ENCODE assay signal across 13 mouse cellular contexts in the genomic region with DNA sequence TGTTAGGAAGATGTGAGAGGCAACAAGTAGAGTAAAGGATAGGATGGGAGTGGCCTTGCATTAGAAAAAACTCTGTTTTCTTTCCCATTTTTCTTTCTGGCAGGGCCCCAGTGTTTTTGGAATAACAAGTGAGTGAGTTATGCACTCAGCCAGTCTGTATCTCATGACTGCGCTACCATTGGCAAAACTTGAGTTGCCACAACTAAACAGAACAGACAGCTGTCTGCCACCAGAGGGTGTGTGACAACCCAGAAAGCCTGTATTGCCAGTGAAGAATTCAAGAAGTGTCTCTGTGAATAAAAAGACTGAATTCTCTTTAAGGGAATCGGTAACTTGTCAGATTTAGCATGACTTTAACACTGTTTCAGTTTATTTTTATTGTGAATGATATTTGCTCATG. TPM values are rescaled to one million over a fixed set of nuclear protein-coding genes. Genes with fewer than 3 reads are reported as not detected.
A peak's percentile ranks its signal among the peaks of the same experiment; 100 is the strongest.
DNase-seq lines count a peak whose midpoint lies in the region; ATAC-seq and TF ChIP-seq lines count a peak whose summit lies in the region.
"Had no signal": no experiment of that assay in that cellular context is flagged by ENCODE, and none has a peak within 500 bp of the region (broad histone marks: within the 10 kb centered on the region; RNA-seq: fewer than 3 reads in every experiment).

No protein-coding gene starts in this region.

- TF ChIP-seq CTCF in kidney, adult 2 months (conservative IDR thresholded peaks at IDR 0.05; ENCODE audit: insufficient read depth, insufficient read length, low read depth, low read length), result peak; percentile 52
- TF ChIP-seq CTCF in thymus, adult 2 months (IDR thresholded peaks at IDR 0.05; ENCODE audit: borderline replicate concordance, control insufficient read depth, extremely low read depth, insufficient read depth, low read length, poor library complexity), result no peak

- no peaks in the 10 kb centered on the region for H3K9me3 ChIP-seq in kidney, embryonic 14.5 days (ENCODE audit: control insufficient read depth, low read length)
- H3K9me3 ChIP-seq: neural tube, embryonic 15.5 days had no signal

- H3K27me3 ChIP-seq in kidney, adult 2 months (replicated peaks; ENCODE audit: control insufficient read depth, insufficient read depth, low read length), result no peaks in the 10 kb centered on the region
- 0 out of 2 replicates have a peak, but pooled peaks cover 3% of the 10 kb centered on the region for H3K27me3 ChIP-seq in kidney, embryonic 14.5 days (ENCODE audit: control insufficient read depth, insufficient read depth, low read length)
- H3K27me3 ChIP-seq in thymus, adult 2 months (ENCODE audit: control insufficient read depth, insufficient read depth, low read length), result no peaks in the 10 kb centered on the region

- no peak overlapping the region; the same call in 1 of the 2 replicates for H3K9ac ChIP-seq in kidney, embryonic 14.5 days (ENCODE audit: low read depth, low read length)
- H3K9ac ChIP-seq: neural tube, embryonic 15.5 days had no signal

- WGBS in kidney, adult 2 months, result 55% methylated on average over 2 of the region's 2 CpGs
- WGBS in kidney, embryonic 14.5 days, result 81% methylated on average over 2 of the region's 2 CpGs
- 69% methylated on average over 2 of the region's 2 CpGs for WGBS in thymus, adult 2 months

- peak; percentile 51 for DNase-seq in kidney, adult 2 months
- peak; percentile 38 for DNase-seq in thymus, postnatal 14 days
- no peak for DNase-seq in thymus, adult 2 months
- peak; percentile 57 to 60 for DNase-seq in cerebellum, postnatal 14 days
- DNase-seq in thymus, postnatal 4 days, result peak; percentile 50
- no peak for DNase-seq in c-Kit-positive CD71-positive TER-119-positive erythroid progenitor cells, embryonic 14.5 days (ENCODE audit: low spot score)

- no peak overlapping the region for H3K4me3 ChIP-seq in kidney, adult 2 months (ENCODE audit: insufficient read depth, low read depth, low read length)
- no peak overlapping the region for H3K4me3 ChIP-seq in kidney, embryonic 14.5 days (ENCODE audit: low read length)
- no peak overlapping the region for H3K4me3 ChIP-seq in thymus, adult 2 months (ENCODE audit: control insufficient read depth, insufficient read depth, low read length)
- H3K4me3 ChIP-seq: neural tube, embryonic 15.5 days had no signal

- ATAC-seq in kidney, embryonic 14.5 days (ENCODE audit: low FRiP score, low TSS enrichment), result no peak
- no peak; the same call in 1 of the 2 replicates for ATAC-seq in megakaryocyte, adult 5-6 weeks (ENCODE audit: poor library complexity, severe bottlenecking)

- H3K4me1 ChIP-seq in kidney, adult 2 months (ENCODE audit: control insufficient read depth, insufficient read depth, low read length), result no peaks in the 10 kb centered on the region
- H3K4me1 ChIP-seq in kidney, embryonic 14.5 days (ENCODE audit: control insufficient read depth, insufficient read depth, low read length), result no peaks in the 10 kb centered on the region
- no peaks in the 10 kb centered on the region for H3K4me1 ChIP-seq in thymus, adult 2 months (replicated peaks; ENCODE audit: control insufficient read depth, insufficient read depth, low read length)
- H3K4me1 ChIP-seq: neural tube, embryonic 15.5 days had no signal

- no peak for TF ChIP-seq POLR2A in kidney, adult 2 months (IDR thresholded peaks at IDR 0.05; ENCODE audit: low read depth, low read length)
- no peak for TF ChIP-seq POLR2A in thymus, adult 2 months (IDR thresholded peaks at IDR 0.05; ENCODE audit: control insufficient read depth, extremely low read depth, insufficient read depth, low read length, poor library complexity)

- no peaks in the 10 kb centered on the region for H3K36me3 ChIP-seq in kidney, adult 2 months (ENCODE audit: control insufficient read depth, insufficient read depth, low read length)
- H3K36me3 ChIP-seq in kidney, embryonic 14.5 days (ENCODE audit: control insufficient read depth, insufficient read depth, low read length), result no peaks in the 10 kb centered on the region
- no peaks in the 10 kb centered on the region for H3K36me3 ChIP-seq in thymus, adult 2 months (ENCODE audit: control insufficient read depth, insufficient read depth, low read length)
- H3K36me3 ChIP-seq: neural tube, embryonic 15.5 days had no signal

- H3K4me2 ChIP-seq in kidney, embryonic 14.5 days (replicated peaks; ENCODE audit: low read depth, low read length), result no peak overlapping the region
- H3K4me2 ChIP-seq: neural tube, embryonic 15.5 days had no signal

- H3K27ac ChIP-seq in kidney, adult 2 months (ENCODE audit: insufficient read depth, low read depth, low read length), result no peak overlapping the region
- H3K27ac ChIP-seq in kidney, embryonic 14.5 days (ENCODE audit: low read depth, low read length), result no peak overlapping the region
- H3K27ac ChIP-seq in thymus, adult 2 months (ENCODE audit: control insufficient read depth, insufficient read depth, low read length), result no peak overlapping the region
- H3K27ac ChIP-seq: macrophage; neural tube, embryonic 15.5 days had no signal

RNA-seq across cellular contexts. Expression of a gene that starts 7.0 kb away (rescaled TPM):
- 57.7 and 72.6 TPM in 2 replicates for polyA plus RNA-seq in kidney, adult 2 months (2012; rRNA removed)
- polyA plus RNA-seq in kidney, embryonic 14.5 days (2014; fragmentation: Nextera tagmentation; extraction: Ambion mirVana), result 14.3 and 18.0 TPM in 2 replicates
- 91.2 and 99.7 TPM in 2 replicates for polyA plus RNA-seq in thymus, adult 2 months (2012; rRNA removed)
- total RNA-seq in megakaryocyte, adult 5-6 weeks (2015), result 5.9 and 6.4 TPM in 2 replicates
- 23.5 and 29.0 TPM in 2 replicates for total RNA-seq in megakaryocyte, adult 5-6 weeks (2017)

RNA-seq across cellular contexts. Expression of a gene that starts 18.2 kb away (rescaled TPM):
- 9.8 and 10.6 TPM in 2 replicates for polyA plus RNA-seq in kidney, adult 2 months (2012; rRNA removed)
- 2.8 and 4.5 TPM in 2 replicates for polyA plus RNA-seq in kidney, embryonic 14.5 days (2014; fragmentation: Nextera tagmentation; extraction: Ambion mirVana)
- 17.4 and 18.5 TPM in 2 replicates for polyA plus RNA-seq in thymus, adult 2 months (2012; rRNA removed)
- 0.55 and 0.71 TPM in 2 replicates for total RNA-seq in megakaryocyte, adult 5-6 weeks (2015)
- total RNA-seq in megakaryocyte, adult 5-6 weeks (2017), result 0.26 and 0.45 TPM in 2 replicates

RNA-seq across cellular contexts. Expression of a gene that starts 22.8 kb away (rescaled TPM):
- 22.4 and 28.0 TPM in 2 replicates for polyA plus RNA-seq in kidney, adult 2 months (2012; rRNA removed)
- polyA plus RNA-seq in kidney, embryonic 14.5 days (2014; fragmentation: Nextera tagmentation; extraction: Ambion mirVana), result 28.9 and 43.1 TPM in 2 replicates
- polyA plus RNA-seq in thymus, adult 2 months (2012; rRNA removed), result 17.0 and 17.8 TPM in 2 replicates
- total RNA-seq in megakaryocyte, adult 5-6 weeks (2015), result 0.18 and 0.20 TPM in 2 replicates
- total RNA-seq in megakaryocyte, adult 5-6 weeks (2017), result 0.22 and 0.94 TPM in 2 replicates
- polyA plus RNA-seq: macrophage had no signal

RNA-seq across cellular contexts. Expression of a gene that starts 28.6 kb away (rescaled TPM):
- 81.9 and 101 TPM in 2 replicates for polyA plus RNA-seq in kidney, adult 2 months (2012; rRNA removed)
- polyA plus RNA-seq in kidney, embryonic 14.5 days (2014; fragmentation: Nextera tagmentation; extraction: Ambion mirVana), result 149 and 178 TPM in 2 replicates
- polyA plus RNA-seq in thymus, adult 2 months (2012; rRNA removed), result 184 and 186 TPM in 2 replicates
- 130 and 132 TPM in 2 replicates for total RNA-seq in megakaryocyte, adult 5-6 weeks (2015)
- total RNA-seq in megakaryocyte, adult 5-6 weeks (2017), result 125 and 133 TPM in 2 replicates

RNA-seq across cellular contexts. Expression of a gene that starts 30.8 kb away (rescaled TPM):
- not detected in 2 replicates for polyA plus RNA-seq in kidney, adult 2 months (2012; rRNA removed)
- not detected in 2 replicates for polyA plus RNA-seq in kidney, embryonic 14.5 days (2014; fragmentation: Nextera tagmentation; extraction: Ambion mirVana)
- not detected in 2 replicates for polyA plus RNA-seq in thymus, adult 2 months (2012; rRNA removed)
- not detected in 2 replicates for total RNA-seq in megakaryocyte, adult 5-6 weeks (2015)
- total RNA-seq in megakaryocyte, adult 5-6 weeks (2017), result not detected in 2 replicates
- total RNA-seq: heart, adult 8-10 months had no signal
- polyA plus RNA-seq: embryonic facial prominence, embryonic 14.5 days; large intestine, adult 2 months; macrophage; neural tube, embryonic 15.5 days had no signal

Comparison
In these comparisons a context has a peak if more than half of its experiments do, and no peak if none do; other contexts are left out.
1. DNase-seq: peak in kidney, adult 2 months (single experiment), thymus, postnatal 14 days (single experiment), cerebellum, postnatal 14 days (2 of 2) and thymus, postnatal 4 days (single experiment); none in thymus, adult 2 months (single experiment) and c-Kit-positive CD71-positive TER-119-positive erythroid progenitor cells, embryonic 14.5 days (single experiment).